1 mouse cellular context compared by ENCODE assay signal in genomic region chr10:62449364-62450279, GRCm38 (mm10).
TF ChIP-seq lines count a peak whose summit lies in the region.

4930507D05Rik (plus strand) TSS chr10:62449489.
Supv3l1 (minus strand) TSS chr10:62449738.

TF ChIP-seq in MEL, 35 proteins besides CTCF, POLR2A, EP300 and RAD21 (continued from another document):
- TF ChIP-seq SMC3 (IDR thresholded peaks at IDR 0.05; ENCODE audit: low read depth, low read length): 0 out of 2 replicates have a peak, but pooled peaks have one; percentile 7
- TF ChIP-seq TCF12 (IDR thresholded peaks at IDR 0.05; ENCODE audit: low read depth, low read length): peak; percentile 27; the same call in 1 of the 2 replicates
- no peak for TF ChIP-seq ZKSCAN1 (IDR thresholded peaks at IDR 0.05; ENCODE audit: low read depth, low read length)
- TF ChIP-seq GATA1 (IDR thresholded peaks at IDR 0.05; ENCODE audit: low read depth, low read length): peak; percentile 55
- TF ChIP-seq ZMIZ1 (IDR thresholded peaks at IDR 0.05; ENCODE audit: low read depth, low read length): 0 out of 2 replicates have a peak, but pooled peaks have one; percentile 70
- TF ChIP-seq ETS1 (IDR thresholded peaks at IDR 0.05; ENCODE audit: low read depth, low read length): peak; percentile 54; the same call in 1 of the 2 replicates
- TF ChIP-seq UBTF (IDR thresholded peaks at IDR 0.05; ENCODE audit: borderline replicate concordance, insufficient read depth, low read depth, low read length): no peak
- peak; percentile 100 for TF ChIP-seq MYC (IDR thresholded peaks at IDR 0.05; ENCODE audit: low read depth, low read length)
- no peak for TF ChIP-seq GABPA (IDR thresholded peaks at IDR 0.05; ENCODE audit: low read depth, low read length)
- TF ChIP-seq MAX (IDR thresholded peaks at IDR 0.05; ENCODE audit: low read length): peak; percentile 100
- peak; percentile 50; the same call in 1 of the 2 replicates for TF ChIP-seq ELF1 (IDR thresholded peaks at IDR 0.05; ENCODE audit: low read depth, low read length)
- peak; percentile 74; the same call in 1 of the 2 replicates for TF ChIP-seq KAT2A (conservative IDR thresholded peaks at IDR 0.05; ENCODE audit: low read depth, low read length)
- peak; percentile 77 to 95 for TF ChIP-seq USF2 (IDR thresholded peaks at IDR 0.05; ENCODE audit: borderline replicate concordance in 1 of 2, insufficient read depth in 1 of 2, low read depth in 1 of 2, low read length in 2 of 2)
